Mouse (Mus musculus): ENCODE measurements around the gene Abca17. TPM values are rescaled to one million over a fixed set of nuclear protein-coding genes. Genes with fewer than 3 reads are reported as not detected.
A peak's percentile ranks its signal among the peaks of the same experiment; 100 is the strongest.

The Abca17 gene
- polyA plus RNA-seq, 1 experiment from 2014 or later, result not detected

DNA sequence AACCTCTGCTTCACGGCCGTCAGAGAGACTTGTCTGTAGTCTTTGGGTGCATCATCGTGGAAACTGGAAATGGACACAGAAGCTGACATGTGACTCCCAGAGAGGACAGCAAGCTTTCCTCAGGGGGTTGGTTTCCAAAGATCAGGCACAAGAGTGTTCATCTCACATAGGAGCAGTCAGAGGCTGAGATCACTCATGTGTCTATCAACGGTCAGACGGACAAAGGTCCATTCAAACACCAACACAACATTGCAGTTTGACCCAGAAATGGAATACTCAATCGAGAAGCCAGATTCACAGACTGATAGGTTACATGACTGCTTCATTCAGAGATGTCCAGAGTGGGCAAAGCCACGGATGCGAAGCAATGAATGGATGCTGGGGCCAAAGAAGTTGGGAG is 124.1 kb downstream of the Abca17 start:
- no peak overlapping the region for H3K9ac ChIP-seq
- no peak overlapping the region for H3K4me3 ChIP-seq (replicated peaks)
- ATAC-seq (ENCODE audit: low FRiP score), result no peak
- H3K27ac ChIP-seq, result no peak overlapping the region
- H3K9me3 ChIP-seq, result no peaks in the 10 kb centered on the region
- H3K36me3 ChIP-seq (replicated peaks), result peaks cover 91% of the 10 kb centered on the region
- WGBS, result 93% methylated on average over 8 of the region's 8 CpGs
- no peaks in the 10 kb centered on the region for H3K4me1 ChIP-seq
- no peaks in the 10 kb centered on the region for H3K27me3 ChIP-seq
- H3K4me2 ChIP-seq, result no peak overlapping the region

DNA sequence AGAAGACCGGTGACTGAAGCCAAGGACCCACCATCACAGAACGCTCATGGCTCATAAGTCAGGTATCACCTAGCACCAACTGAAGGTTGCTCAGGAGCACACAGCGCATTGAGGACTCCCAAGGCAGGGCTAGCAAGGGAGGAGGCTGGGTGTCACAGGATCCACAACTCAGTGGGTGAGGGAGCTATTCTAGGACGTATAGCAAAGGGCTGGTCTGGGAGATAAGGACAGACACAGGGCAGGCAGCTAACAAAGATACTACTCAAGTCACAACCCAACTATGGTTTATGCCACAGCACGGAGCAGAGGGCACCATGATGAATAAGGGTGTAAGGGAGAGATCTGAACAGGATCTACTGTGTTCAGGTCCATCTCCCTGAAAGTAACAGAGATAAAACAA is 125.0 kb downstream of the Abca17 start:
- H3K36me3 ChIP-seq (replicated peaks), result peaks cover 82% of the 10 kb centered on the region
- ATAC-seq (ENCODE audit: low FRiP score), result no peak
- no peak overlapping the region for H3K4me3 ChIP-seq (replicated peaks)

DNA sequence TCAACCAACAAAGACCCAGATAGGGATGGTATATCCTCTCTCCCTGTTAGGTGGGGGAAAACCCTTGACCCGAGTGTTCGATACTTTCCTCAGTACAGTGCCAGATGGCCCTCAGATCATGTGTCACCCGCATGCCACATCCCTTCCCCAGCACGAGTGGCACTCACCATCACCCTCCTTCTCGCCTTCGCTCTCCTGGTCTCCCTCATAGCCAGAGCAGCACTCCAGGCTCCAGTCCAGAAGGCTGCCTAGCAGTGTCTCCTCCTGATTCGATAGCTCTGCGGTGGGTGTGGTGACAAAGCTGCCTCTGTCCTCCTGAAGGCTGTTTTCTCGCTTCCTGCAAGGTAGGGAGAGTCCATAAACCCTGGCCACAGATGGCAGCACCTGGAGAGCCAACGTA is 126.1 kb downstream of the Abca17 start:
- peaks cover 9% of the 10 kb centered on the region for H3K4me1 ChIP-seq
- H3K4me2 ChIP-seq, result no peak overlapping the region
- WGBS, result 90% methylated on average over 10 of the region's 10 CpGs
- no peak overlapping the region for H3K9ac ChIP-seq
- peaks cover 71% of the 10 kb centered on the region for H3K36me3 ChIP-seq (replicated peaks)
- no peaks in the 10 kb centered on the region for H3K27me3 ChIP-seq
- ATAC-seq (ENCODE audit: low FRiP score), result no peak
- no peaks in the 10 kb centered on the region for H3K9me3 ChIP-seq
- no peak overlapping the region for H3K27ac ChIP-seq
- H3K4me3 ChIP-seq (replicated peaks), result no peak overlapping the region

More for the DNA sequence above, 125.0 kb downstream of the Abca17 start:
- H3K27ac ChIP-seq, result no peak overlapping the region
- H3K4me2 ChIP-seq, result no peak overlapping the region
- peaks cover 4% of the 10 kb centered on the region; the same call in 1 of the 2 replicates for H3K4me1 ChIP-seq
- H3K27me3 ChIP-seq, result no peaks in the 10 kb centered on the region
- H3K9me3 ChIP-seq, result no peaks in the 10 kb centered on the region
- H3K9ac ChIP-seq, result no peak overlapping the region
- 92% methylated on average over 5 of the region's 5 CpGs for WGBS

DNA sequence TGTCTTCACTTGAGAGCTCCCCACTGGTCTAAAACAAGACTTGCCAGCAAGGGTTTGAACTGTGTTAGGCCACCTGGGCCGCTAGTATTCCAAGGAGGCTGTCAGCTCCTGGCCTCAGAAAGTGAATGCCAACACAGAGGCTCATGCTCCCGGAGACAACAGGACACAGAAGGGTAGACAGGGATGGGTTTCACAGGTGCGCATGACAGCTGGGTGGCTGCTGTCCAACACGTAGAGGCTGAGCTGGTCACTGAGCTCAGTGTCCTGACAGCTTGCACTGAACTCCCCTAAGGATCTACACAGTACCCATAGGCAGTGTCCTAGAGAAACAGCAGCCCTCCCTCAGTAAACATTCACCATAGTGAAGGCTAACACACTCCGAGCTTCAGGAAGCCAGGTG is 127.4 kb downstream of the Abca17 start:
- WGBS, result 88% methylated on average over 5 of the region's 5 CpGs
- no peak for ATAC-seq (ENCODE audit: low FRiP score)
- peaks cover 61% of the 10 kb centered on the region for H3K36me3 ChIP-seq (replicated peaks)

DNA sequence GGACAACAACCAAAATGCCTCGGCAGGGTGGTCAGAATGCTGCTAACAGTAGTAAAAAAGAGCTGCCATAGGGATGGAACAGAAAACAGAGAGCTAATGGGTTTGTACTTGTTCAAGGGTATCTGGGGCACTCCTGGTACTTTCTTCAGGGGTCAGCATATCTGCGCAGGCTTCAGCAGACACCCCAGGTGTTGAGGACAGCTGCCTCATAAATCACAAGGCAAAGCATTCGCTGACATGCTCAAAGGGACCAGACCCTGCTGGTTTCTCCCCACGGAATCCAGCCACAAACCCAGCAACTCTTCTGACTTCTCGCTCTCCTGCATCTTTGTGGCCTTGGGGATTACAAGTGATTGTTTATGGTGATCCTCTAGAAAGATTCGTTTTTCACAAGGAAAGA is 128.2 kb downstream of the Abca17 start:
- Histone ChIP-seq H3K4me2 (no peak overlapping the region), H3K36me3 (replicated peaks) (peaks cover 61% of the 10 kb centered on the region), H3K9ac (no peak overlapping the region), H3K4me3 (replicated peaks) (no peak overlapping the region), H3K27ac (no peak overlapping the region), H3K27me3 (no peaks in the 10 kb centered on the region), H3K9me3 (no peaks in the 10 kb centered on the region), H3K4me1 (peaks cover 18% of the 10 kb centered on the region)
- no peak for ATAC-seq (ENCODE audit: low FRiP score)
- WGBS, result 88% methylated on average over 6 of the region's 6 CpGs

More for the DNA sequence above, 127.4 kb downstream of the Abca17 start:
- Histone ChIP-seq H3K4me1 (peaks cover 18% of the 10 kb centered on the region), H3K9ac (no peak overlapping the region), H3K27ac (no peak overlapping the region), H3K4me3 (replicated peaks) (no peak overlapping the region), H3K9me3 (no peaks in the 10 kb centered on the region), H3K27me3 (no peaks in the 10 kb centered on the region), H3K4me2 (no peak overlapping the region)

DNA sequence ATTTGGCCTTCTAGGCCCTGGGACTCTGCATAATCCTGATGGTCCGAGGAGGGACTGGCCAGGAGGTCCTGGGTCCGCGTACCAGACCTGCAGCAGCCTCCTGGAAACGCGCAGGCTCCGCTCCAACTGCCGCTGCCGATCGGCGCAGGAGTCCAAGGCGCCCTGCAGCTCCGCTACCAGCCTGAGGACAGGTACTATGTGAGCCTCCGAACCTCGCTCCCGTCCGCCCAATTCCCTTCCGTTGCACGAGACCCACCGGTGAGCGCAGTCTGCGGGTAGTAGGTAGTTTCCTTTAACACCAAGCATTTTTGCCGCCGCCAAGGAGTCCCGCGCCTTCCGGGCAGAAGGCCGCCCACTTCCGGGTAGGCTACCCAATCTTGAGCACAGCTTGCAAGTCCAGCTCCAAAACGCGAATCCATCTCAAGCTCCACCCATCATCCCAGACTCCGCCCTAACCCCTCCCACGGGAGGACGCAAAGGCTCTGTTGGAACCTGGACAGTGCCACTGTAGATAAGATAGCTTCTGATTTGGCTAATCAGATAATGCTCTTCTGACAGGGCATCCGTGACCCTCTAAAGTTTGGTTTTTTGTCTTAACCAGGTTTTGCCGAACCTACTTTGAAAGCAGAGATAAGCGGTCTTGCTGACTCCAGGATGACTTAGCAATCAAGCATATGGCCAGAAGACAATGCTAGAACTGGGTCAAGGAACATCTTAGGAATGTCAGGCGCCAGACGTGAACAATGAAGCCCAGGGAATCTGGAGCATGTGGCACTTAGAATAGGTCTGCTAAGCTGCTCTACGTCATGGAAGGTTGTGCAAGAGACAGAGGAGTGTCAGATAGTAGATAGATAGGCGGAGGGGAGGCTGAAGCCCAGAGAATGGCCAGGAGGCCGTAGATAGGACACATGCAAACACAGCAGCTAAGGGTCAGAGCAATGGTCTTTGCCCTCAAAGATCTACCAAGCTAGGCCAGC is 130.1 kb downstream of the Abca17 start, which contains the start of gene Tedc2:
Gene Tedc2 (minus strand): TSS at position 417 of the 977 bp plus-strand sequence.
- Histone ChIP-seq H3K9ac (peak within 1 kb of the TSS; percentile 74), H3K4me1 (peaks cover 18% of the 10 kb centered on the region), H3K4me2 (peak within 1 kb of the TSS; percentile 93), H3K27ac (peak within 1 kb of the TSS; percentile 48; the same call in 1 of the 2 replicates), H3K36me3 (replicated peaks) (peaks cover 60% of the 10 kb centered on the region), H3K4me3 (replicated peaks) (peak within 1 kb of the TSS; percentile 85), H3K9me3 (no peaks in the 10 kb centered on the region), H3K27me3 (no peaks in the 10 kb centered on the region)
- peak; percentile 95 for ATAC-seq (ENCODE audit: low FRiP score)
- whole genome bisulfite sequencing, result 6% methylated on average over 41 of the region's 41 CpGs

DNA sequence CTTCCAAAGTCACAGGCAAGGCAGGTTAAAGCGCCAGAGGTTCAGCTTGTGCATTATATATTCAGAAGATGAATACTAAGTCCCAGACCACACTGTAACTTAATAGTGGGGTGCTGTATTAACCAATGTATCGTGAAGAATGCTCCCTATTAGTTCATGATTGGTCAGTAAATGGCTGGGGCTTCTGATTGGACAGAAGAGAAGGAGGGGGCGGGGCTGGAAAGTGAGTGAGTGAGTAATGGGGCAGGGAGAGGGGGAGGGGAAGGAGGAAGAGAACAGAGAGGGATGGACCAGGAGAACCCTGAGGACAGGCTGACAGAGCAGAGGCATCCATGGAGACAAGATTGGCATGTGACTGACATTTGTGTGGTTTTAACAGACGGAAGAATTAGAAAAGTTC is 134.0 kb downstream of the Abca17 start:
- Histone ChIP-seq H3K9me3 (no peaks in the 10 kb centered on the region), H3K27ac (no peak overlapping the region), H3K4me3 (replicated peaks) (no peak overlapping the region), H3K36me3 (replicated peaks) (peaks cover 37% of the 10 kb centered on the region), H3K4me2 (no peak overlapping the region), H3K4me1 (peaks cover 21% of the 10 kb centered on the region), H3K27me3 (no peaks in the 10 kb centered on the region), H3K9ac (no peak overlapping the region)
- WGBS, result 66% methylated on average over 4 of the region's 4 CpGs
- ATAC-seq (ENCODE audit: low FRiP score), result no peak

Small RNA genes within 50 kb of the gene (microRNA-seq; reads per million reads assigned to microRNA genes)
- gene Gm24427, result not detected
- 2.2 reads per million for gene Mir5134
- gene Mir6965, result 2.7 reads per million, percentile 4 among the genes with 10 or more reads in this experiment

Other genes starting within 250 kb of the Abca17 start
- gene Pdpk1, start 200.1 kb downstream of the Abca17 start, polyA plus RNA-seq (2016; fragmentation: Nextera tagmentation; extraction: Ambion mirVana), result 51.1 and 59.2 TPM in 2 replicates
- 31.1 and 32.6 TPM in 2 replicates for gene Amdhd2, start 187.3 kb downstream of the Abca17 start, polyA plus RNA-seq (2016; fragmentation: Nextera tagmentation; extraction: Ambion mirVana)
- 461 and 463 TPM in 2 replicates for gene Atp6v0c, start 181.4 kb downstream of the Abca17 start, polyA plus RNA-seq (2016; fragmentation: Nextera tagmentation; extraction: Ambion mirVana)
- 8.5 and 10.8 TPM in 2 replicates for gene Tbc1d24, start 145.5 kb downstream of the Abca17 start, polyA plus RNA-seq (2016; fragmentation: Nextera tagmentation; extraction: Ambion mirVana)
- 4.3 and 5.2 TPM in 2 replicates for gene Ntn3, start 141.5 kb downstream of the Abca17 start, polyA plus RNA-seq (2016; fragmentation: Nextera tagmentation; extraction: Ambion mirVana)
- gene Tedc2, start 130.2 kb downstream of the Abca17 start, polyA plus RNA-seq (2016; fragmentation: Nextera tagmentation; extraction: Ambion mirVana), result 15.3 and 16.7 TPM in 2 replicates
- 94.2 and 95.6 TPM in 2 replicates for gene Ccnf, start 99.6 kb downstream of the Abca17 start, polyA plus RNA-seq (2016; fragmentation: Nextera tagmentation; extraction: Ambion mirVana)
- gene Abca3, start 882 bp upstream of the Abca17 start, polyA plus RNA-seq (2016; fragmentation: Nextera tagmentation; extraction: Ambion mirVana), result 17.7 and 18.0 TPM in 2 replicates
- 391 and 404 TPM in 2 replicates for gene Rnps1, start 63.5 kb upstream of the Abca17 start, polyA plus RNA-seq (2016; fragmentation: Nextera tagmentation; extraction: Ambion mirVana)
- gene Eci1, start 75.6 kb upstream of the Abca17 start, polyA plus RNA-seq (2016; fragmentation: Nextera tagmentation; extraction: Ambion mirVana), result 53.5 and 61.2 TPM in 2 replicates
- gene Dnase1l2, start 92.0 kb upstream of the Abca17 start, polyA plus RNA-seq (2016; fragmentation: Nextera tagmentation; extraction: Ambion mirVana), result 4.9 and 5.1 TPM in 2 replicates
- 34.1 and 37.1 TPM in 2 replicates for gene E4f1, start 119.2 kb upstream of the Abca17 start, polyA plus RNA-seq (2016; fragmentation: Nextera tagmentation; extraction: Ambion mirVana)
- 59.3 and 60.3 TPM in 2 replicates for gene Pgp, start 119.3 kb upstream of the Abca17 start, polyA plus RNA-seq (2016; fragmentation: Nextera tagmentation; extraction: Ambion mirVana)
- not detected in 2 replicates for gene Bricd5, start 122.8 kb upstream of the Abca17 start, polyA plus RNA-seq (2016; fragmentation: Nextera tagmentation; extraction: Ambion mirVana)
- 34.4 and 37.9 TPM in 2 replicates for gene Mlst8, start 128.0 kb upstream of the Abca17 start, polyA plus RNA-seq (2016; fragmentation: Nextera tagmentation; extraction: Ambion mirVana)
- gene Caskin1, start 137.5 kb upstream of the Abca17 start, polyA plus RNA-seq (2016; fragmentation: Nextera tagmentation; extraction: Ambion mirVana), result 14.8 and 16.6 TPM in 2 replicates
- 100 and 103 TPM in 2 replicates for gene Traf7, start 176.9 kb upstream of the Abca17 start, polyA plus RNA-seq (2016; fragmentation: Nextera tagmentation; extraction: Ambion mirVana)
- 1.7 and 1.9 TPM in 2 replicates for gene Rab26, start 183.1 kb upstream of the Abca17 start, polyA plus RNA-seq (2016; fragmentation: Nextera tagmentation; extraction: Ambion mirVana)
- gene Pkd1, start 198.8 kb upstream of the Abca17 start, polyA plus RNA-seq (2016; fragmentation: Nextera tagmentation; extraction: Ambion mirVana), result 15.5 and 17.9 TPM in 2 replicates

Measured in forebrain, embryonic 12.5 days (tissue).